Mouse (Mus musculus) liver, postnatal 0 days (tissue): ENCODE measurements around the gene Rtn3. TPM values are rescaled to one million over a fixed set of nuclear protein-coding genes. Genes with fewer than 3 reads are reported as not detected.
A peak's percentile ranks its signal among the peaks of the same experiment; 100 is the strongest.

Experiments used
- ATAC-seq: fragments of 200-750 bp; cut with Nextera tagmentation; 2 replicates; pipeline ENCODE4 v1.8.0; 2017; ENCODE audit warnings: mild to moderate bottlenecking, moderate library complexity
- DNase-seq: peaks from one replicate; pipeline ENCODE4 v3.0.0-alpha.2; 2016
- H3K27ac ChIP-seq: fragments of 300-500 bp; sonication (generic); 2 replicates; pipeline ENCODE4 v1.5.1; 2014; ENCODE audit warnings: antibody characterized with exemption, moderate library complexity, mild to moderate bottlenecking, low read depth
- H3K27me3 ChIP-seq: fragments of 300-500 bp; sonication (generic); 2 replicates; pipeline ENCODE4 v1.6.1; 2014; ENCODE audit warnings: low read length, control low read depth, mixed read lengths; ENCODE audit not compliant: insufficient read depth
- H3K36me3 ChIP-seq: fragments of 300-500 bp; sonication (generic); replicated peaks from 2 replicates; pipeline ENCODE4 v1.6.1; 2014; ENCODE audit warnings: mild to moderate bottlenecking, control low read depth, low read length, moderate library complexity, mixed read lengths; ENCODE audit not compliant: insufficient read depth
- H3K4me1 ChIP-seq: fragments of 300-500 bp; sonication (generic); 2 replicates; pipeline ENCODE4 v1.6.1; 2014; ENCODE audit warnings: antibody characterized with exemption, mild to moderate bottlenecking, control low read depth; ENCODE audit not compliant: insufficient read depth
- H3K4me2 ChIP-seq: fragments of 300-500 bp; sonication (generic); 2 replicates; pipeline ENCODE4 v1.6.1; 2014; ENCODE audit warnings: low read depth, mild to moderate bottlenecking, low read length, moderate library complexity, mixed read lengths
- H3K4me3 ChIP-seq: fragments of 300-500 bp; sonication (generic); 2 replicates; pipeline ENCODE4 v1.5.1; 2014; ENCODE audit warnings: low read depth, low read length
- H3K9ac ChIP-seq: fragments of 300-500 bp; sonication (generic); replicated peaks from 2 replicates; pipeline ENCODE4 v1.6.1; 2014; ENCODE audit warnings: mild to moderate bottlenecking, moderate library complexity
- H3K9me3 ChIP-seq: fragments of 300-500 bp; sonication (generic); 2 replicates; pipeline ENCODE4 v1.6.1; 2016; ENCODE audit warnings: mild to moderate bottlenecking, control low read depth, low read length, mixed read lengths
- CTCF ChIP-seq: sonication (generic); IDR thresholded peaks from 2 replicates; pipeline ENCODE4 v1.5.1; 2016; ENCODE audit warnings: antibody characterized with exemption, low read depth
- EP300 ChIP-seq: IDR thresholded peaks from 2 replicates; pipeline ENCODE4 v1.6.1; 2016; ENCODE audit warnings: antibody characterized with exemption, low read depth, mild to moderate bottlenecking
- WGBS: fragments of 180-500 bp; shearing (Covaris S2); extraction: QIAGEN DNeasy Blood & Tissue Kit; methylation state at CpG from one replicate; pipeline ENCODE4 v1.1.7; 2014; ENCODE audit not compliant: insufficient replicate concordance; 5-methylcytosine and 5-hydroxymethylcytosine counted together
- microRNA-seq: library from miRNA; unstranded; fragments of <30 nt; microRNA quantifications from one replicate; pipeline ENCODE4, GENCODE M21; 2016
- polyA plus RNA-seq: library from polyadenylated mRNA; unstranded; fragments of >200 nt; fragmentation: Nextera tagmentation; extraction: Ambion mirVana; gene quantifications from 2 replicates; pipeline ENCODE4 v1.2.1, GENCODE M21; 2015

Rtn3 gene
- polyA plus RNA-seq, 1 experiment from 2014 or later = 62.2 TPM

DNA sequence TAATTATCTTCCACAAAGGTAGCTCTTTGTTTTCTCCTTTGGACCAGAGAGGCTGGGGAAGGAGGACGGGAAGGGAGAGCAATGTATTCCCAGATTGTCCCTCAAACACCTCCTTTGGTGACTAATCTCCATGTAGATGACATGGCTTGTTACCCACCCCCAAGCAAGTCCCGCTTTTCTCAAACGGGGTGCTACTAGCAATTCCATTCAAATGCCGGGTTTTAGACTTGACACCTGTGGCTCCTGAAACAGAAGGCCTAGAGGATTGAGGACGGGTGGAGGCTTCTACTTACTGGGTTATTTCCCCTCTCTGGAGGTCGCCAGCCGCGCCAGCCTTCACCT is 101.2 kb downstream of the Rtn3 start:
- TF ChIP-seq EP300 (no peak), CTCF (no peak)
- Histone ChIP-seq H3K4me3 (peak overlapping the region; percentile 96), H3K9ac (peak overlapping the region; percentile 87), H3K27ac (peak overlapping the region; percentile 80; the same call in 1 of the 2 replicates), H3K4me2 (peak overlapping the region; percentile 100), H3K9me3 (0 out of 2 replicates have a peak, but pooled peaks cover 2% of the 10 kb centered on the region), H3K27me3 (no peaks in the 10 kb centered on the region), H3K4me1 (peaks cover 21% of the 10 kb centered on the region), H3K36me3 (no peaks in the 10 kb centered on the region)
- WGBS = 18% methylated on average over 8 of the region's 8 CpGs
- DNase-seq (no peak), ATAC-seq (no peak)

DNA sequence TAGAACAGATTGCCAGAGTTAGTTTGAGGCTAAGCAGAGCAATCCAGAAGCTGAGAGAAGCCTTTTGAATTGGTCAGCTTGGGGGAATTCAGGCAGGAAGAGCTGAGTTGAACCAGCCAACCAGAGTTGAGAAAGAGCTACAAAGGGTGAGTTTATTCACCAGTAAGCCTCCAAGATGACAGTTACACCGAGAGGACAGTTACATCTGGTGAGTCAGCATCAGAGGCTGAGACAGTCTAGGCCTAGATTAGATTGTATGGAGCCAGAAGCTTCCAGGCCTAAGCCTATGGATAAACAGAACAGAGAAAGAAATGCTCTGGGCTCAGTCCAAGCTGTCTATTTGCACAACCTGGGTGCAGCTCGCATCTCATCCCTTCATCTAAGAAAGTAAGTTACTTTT is 105.4 kb downstream of the Rtn3 start:
- H3K4me2 ChIP-seq = no peak overlapping the region
- H3K27ac ChIP-seq = no peak overlapping the region
- no peak overlapping the region for H3K9ac ChIP-seq
- TF ChIP-seq EP300 (no peak), CTCF (no peak)
- H3K27me3 ChIP-seq = no peaks in the 10 kb centered on the region
- 56% methylated on average over 2 of the region's 2 CpGs for WGBS
- peaks cover 14% of the 10 kb centered on the region for H3K4me1 ChIP-seq
- ATAC-seq = no peak
- no peak overlapping the region for H3K4me3 ChIP-seq
- H3K36me3 ChIP-seq = peaks cover 12% of the 10 kb centered on the region; the same call in 1 of the 2 replicates
- H3K9me3 ChIP-seq = no peaks in the 10 kb centered on the region
- DNase-seq = no peak

Small RNA genes within 50 kb of the gene (microRNA-seq; reads per million reads assigned to microRNA genes)
- 2.4 reads per million for gene Mir6991

Other genes starting within 250 kb of the Rtn3 start
- 14.7 and 16.5 TPM in 2 replicates for gene Naa40, start 242.1 kb downstream of the Rtn3 start, polyA plus RNA-seq
- 0.62 and 0.67 TPM in 2 replicates for gene Rcor2, start 216.0 kb downstream of the Rtn3 start, polyA plus RNA-seq
- 11.9 and 12.5 TPM in 2 replicates for gene Mark2, start 141.4 kb downstream of the Rtn3 start, polyA plus RNA-seq
- 2.2 and 3.6 TPM in 2 replicates for gene Spindoc, start 100.3 kb downstream of the Rtn3 start, polyA plus RNA-seq
- 0.58 and 0.75 TPM in 2 replicates for gene 2700081O15Rik, start 65.7 kb downstream of the Rtn3 start, polyA plus RNA-seq
- gene Atl3, start 10.8 kb upstream of the Rtn3 start, polyA plus RNA-seq = 7.2 and 7.7 TPM in 2 replicates
- gene Pla2g16, start 74.2 kb upstream of the Rtn3 start, polyA plus RNA-seq = 16.0 and 18.0 TPM in 2 replicates
- not detected in 2 replicates for gene Lgals12, start 123.9 kb upstream of the Rtn3 start, polyA plus RNA-seq
- gene Hrasls5, start 129.3 kb upstream of the Rtn3 start, polyA plus RNA-seq = not detected in 2 replicates
- gene Slc22a19, start 228.0 kb upstream of the Rtn3 start, polyA plus RNA-seq = not detected in 2 replicates